ENCODE assay signal across 16 mouse cellular contexts in the genomic region with DNA sequence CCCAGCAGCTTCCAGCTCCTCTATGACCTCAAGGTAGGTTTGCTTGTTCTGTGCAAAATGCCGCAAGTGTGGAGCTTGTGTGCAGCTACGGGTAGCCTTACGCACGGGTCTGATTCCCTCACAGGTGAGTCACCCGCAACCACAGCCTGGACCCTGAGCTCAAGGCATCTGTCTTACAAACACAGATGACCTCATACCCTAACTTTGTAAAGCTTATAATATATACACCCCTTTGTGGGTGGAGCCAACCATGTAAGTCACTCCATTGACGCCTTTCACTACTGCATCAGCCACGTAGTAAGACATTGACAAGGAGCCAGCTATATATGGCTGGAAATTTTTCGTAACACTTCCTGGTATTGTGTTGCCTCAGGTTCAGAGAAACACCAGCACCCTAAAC. TPM values are rescaled to one million over a fixed set of nuclear protein-coding genes. Genes with fewer than 3 reads are reported as not detected.
DNase-seq lines count a peak whose midpoint lies in the region; ATAC-seq and TF ChIP-seq lines count a peak whose summit lies in the region.
"Had no signal": no experiment of that assay in that cellular context is flagged by ENCODE, and none has a peak within 500 bp of the region (broad histone marks: within the 10 kb centered on the region; RNA-seq: fewer than 3 reads in every experiment).

No protein-coding gene starts in this region.

- no peaks in the 10 kb centered on the region for H3K9me3 ChIP-seq in heart, embryonic 15.5 days (replicated peaks)
- H3K9me3 ChIP-seq in intestine, embryonic 16.5 days (ENCODE audit: control insufficient read depth, low read length) = no peaks in the 10 kb centered on the region
- H3K9me3 ChIP-seq in stomach, embryonic 16.5 days (replicated peaks; ENCODE audit: control insufficient read depth, low read length) = no peaks in the 10 kb centered on the region

- TF ChIP-seq POLR2A in lung, adult 2 months (IDR thresholded peaks at IDR 0.05; ENCODE audit: borderline replicate concordance, extremely low read depth, low read depth, low read length) = no peak

- 79% methylated on average over 8 of the region's 8 CpGs for WGBS in heart, embryonic 15.5 days
- 80% methylated on average over 8 of the region's 8 CpGs for WGBS in lung, adult 2 months
- WGBS in intestine, embryonic 16.5 days = 74% methylated on average over 8 of the region's 8 CpGs
- 75% methylated on average over 8 of the region's 8 CpGs for WGBS in stomach, embryonic 16.5 days

- ATAC-seq in heart, embryonic 15.5 days (replicated peaks; ENCODE audit: insufficient number of reproducible peaks, insufficient read depth, low FRiP score, low read depth) = peak; percentile 41
- peak; percentile 36; the same call in 1 of the 2 replicates for ATAC-seq in intestine, embryonic 16.5 days
- ATAC-seq in stomach, embryonic 16.5 days (ENCODE audit: insufficient read depth, low FRiP score) = peak; percentile 59; the same call in 1 of the 2 replicates

- no peak overlapping the region for H3K27ac ChIP-seq in heart, embryonic 15.5 days
- H3K27ac ChIP-seq in intestine, embryonic 16.5 days (ENCODE audit: low read length) = 0 out of 2 replicates have a peak overlapping the region, but pooled peaks have one; percentile 22
- 0 out of 2 replicates have a peak overlapping the region, but pooled peaks have one; percentile 19 for H3K27ac ChIP-seq in stomach, embryonic 16.5 days (ENCODE audit: low read length)

- no peak overlapping the region for H3K4me3 ChIP-seq in heart, embryonic 15.5 days
- H3K4me3 ChIP-seq in lung, adult 2 months (replicated peaks; ENCODE audit: extremely low read depth, low read depth, low read length) = no peak overlapping the region
- no peak overlapping the region for H3K4me3 ChIP-seq in intestine, embryonic 16.5 days (ENCODE audit: low read length)
- no peak overlapping the region for H3K4me3 ChIP-seq in stomach, embryonic 16.5 days (replicated peaks; ENCODE audit: low read length)
- H3K4me3 ChIP-seq: myocyte had no signal

- DNase-seq in heart, adult 8-10 months (ENCODE audit: low spot score) = no peak
- DNase-seq in lung, postnatal 36 days = peak; percentile 59
- no peak for DNase-seq in lung, adult 2 months
- DNase-seq in frontal cortex, postnatal 10 days (ENCODE audit: low spot score in 2 of 2) = no peak
- no peak for DNase-seq in kidney, postnatal 36 days
- DNase-seq: adrenal gland, adult 2 months; cerebellum, adult 9-11 months; gastrocnemius, postnatal 25 days; kidney, adult 11 months; kidney, postnatal 4 days; thymus, postnatal 25 days had no signal

- peaks cover 24% of the 10 kb centered on the region; the same call in 1 of the 2 replicates for H3K36me3 ChIP-seq in heart, embryonic 15.5 days
- H3K36me3 ChIP-seq in intestine, embryonic 16.5 days (ENCODE audit: control insufficient read depth, insufficient read depth, low read length) = no peaks in the 10 kb centered on the region
- H3K36me3 ChIP-seq in stomach, embryonic 16.5 days (ENCODE audit: control insufficient read depth, insufficient read depth, low read length) = 0 out of 2 replicates have a peak, but pooled peaks cover 5% of the 10 kb centered on the region

- H3K4me1 ChIP-seq in heart, embryonic 15.5 days (replicated peaks) = peaks cover 23% of the 10 kb centered on the region
- H3K4me1 ChIP-seq in lung, adult 2 months (ENCODE audit: control insufficient read depth, insufficient read depth, low read length) = peaks cover 6% of the 10 kb centered on the region
- H3K4me1 ChIP-seq in intestine, embryonic 16.5 days (ENCODE audit: control insufficient read depth, insufficient read depth, low read length) = peaks cover 17% of the 10 kb centered on the region
- H3K4me1 ChIP-seq in stomach, embryonic 16.5 days (ENCODE audit: control insufficient read depth, insufficient read depth, low read length) = 0 out of 2 replicates have a peak, but pooled peaks cover 8% of the 10 kb centered on the region

- no peak for TF ChIP-seq CTCF in lung, adult 2 months (IDR thresholded peaks at IDR 0.05; ENCODE audit: insufficient read depth, low read length)

- no peaks in the 10 kb centered on the region for H3K27me3 ChIP-seq in heart, embryonic 15.5 days
- H3K27me3 ChIP-seq in intestine, embryonic 16.5 days (replicated peaks; ENCODE audit: control insufficient read depth, insufficient read depth, low read length) = no peaks in the 10 kb centered on the region
- no peaks in the 10 kb centered on the region for H3K27me3 ChIP-seq in stomach, embryonic 16.5 days (ENCODE audit: control insufficient read depth, insufficient read depth, low read length)

- H3K9ac ChIP-seq in heart, embryonic 15.5 days = no peak overlapping the region
- H3K9ac ChIP-seq in intestine, embryonic 16.5 days (ENCODE audit: low read depth, low read length) = no peak overlapping the region
- H3K9ac ChIP-seq in stomach, embryonic 16.5 days (ENCODE audit: low read length) = no peak overlapping the region

- no peak overlapping the region for H3K4me2 ChIP-seq in heart, embryonic 15.5 days
- H3K4me2 ChIP-seq in intestine, embryonic 16.5 days (ENCODE audit: low read depth, low read length) = no peak overlapping the region
- no peak overlapping the region for H3K4me2 ChIP-seq in stomach, embryonic 16.5 days (ENCODE audit: low read depth, low read length)
- H3K4me2 ChIP-seq: midbrain, embryonic 11.5 days had no signal

RNA-seq across cellular contexts. Expression of a gene that starts 12.7 kb away (rescaled TPM):
- 2.9 and 4.0 TPM in 2 replicates for polyA plus RNA-seq in heart, embryonic 15.5 days (2015; fragmentation: Nextera tagmentation; extraction: Ambion mirVana)
- 1 to 10 TPM in 3 of 4 experiments, under 1 TPM in 1; 0.90 to 3.0 (median 1.5) TPM for total RNA-seq in heart, adult 8-10 months (2022)
- polyA plus RNA-seq in lung, adult 2 months (2012; rRNA removed) = 31.6 and 72.3 TPM in 2 replicates
- polyA plus RNA-seq in intestine, embryonic 16.5 days (2015; fragmentation: Nextera tagmentation; extraction: Ambion mirVana) = 2.6 and 2.8 TPM in 2 replicates
- 4.8 TPM in 2 replicates for polyA plus RNA-seq in stomach, embryonic 16.5 days (2015; fragmentation: Nextera tagmentation; extraction: Ambion mirVana)

RNA-seq across cellular contexts. Expression of a gene that starts 56.9 kb away (rescaled TPM):
- 35.1 and 44.4 TPM in 2 replicates for polyA plus RNA-seq in heart, embryonic 15.5 days (2015; fragmentation: Nextera tagmentation; extraction: Ambion mirVana)
- total RNA-seq in heart, adult 8-10 months (2022) = 10 to 100 TPM; 28.1 to 32.4 (median 29.1) TPM
- polyA plus RNA-seq in lung, adult 2 months (2012; rRNA removed) = 69.8 and 96.2 TPM in 2 replicates
- 93.6 and 98.8 TPM in 2 replicates for polyA plus RNA-seq in intestine, embryonic 16.5 days (2015; fragmentation: Nextera tagmentation; extraction: Ambion mirVana)
- 80.1 and 82.4 TPM in 2 replicates for polyA plus RNA-seq in stomach, embryonic 16.5 days (2015; fragmentation: Nextera tagmentation; extraction: Ambion mirVana)

RNA-seq across cellular contexts. Expression of a gene that starts 57.5 kb away (rescaled TPM):
- polyA plus RNA-seq in heart, embryonic 15.5 days (2015; fragmentation: Nextera tagmentation; extraction: Ambion mirVana) = 10.1 and 12.9 TPM in 2 replicates
- 10 to 100 TPM in 2 of 4 experiments, 1 to 10 TPM in 2; 6.7 to 11.3 (median 8.8) TPM for total RNA-seq in heart, adult 8-10 months (2022)
- polyA plus RNA-seq in lung, adult 2 months (2012; rRNA removed) = 6.4 and 6.8 TPM in 2 replicates
- 8.8 and 9.4 TPM in 2 replicates for polyA plus RNA-seq in intestine, embryonic 16.5 days (2015; fragmentation: Nextera tagmentation; extraction: Ambion mirVana)
- 11.0 and 12.0 TPM in 2 replicates for polyA plus RNA-seq in stomach, embryonic 16.5 days (2015; fragmentation: Nextera tagmentation; extraction: Ambion mirVana)

RNA-seq across cellular contexts. Expression of a gene that starts 58.1 kb away (rescaled TPM):
- 5.7 and 6.6 TPM in 2 replicates for polyA plus RNA-seq in heart, embryonic 15.5 days (2015; fragmentation: Nextera tagmentation; extraction: Ambion mirVana)
- total RNA-seq in heart, adult 8-10 months (2022) = 1 to 10 TPM; 3.4 to 4.0 (median 3.9) TPM
- 1.9 and 2.2 TPM in 2 replicates for polyA plus RNA-seq in lung, adult 2 months (2012; rRNA removed)
- polyA plus RNA-seq in intestine, embryonic 16.5 days (2015; fragmentation: Nextera tagmentation; extraction: Ambion mirVana) = 5.4 and 5.6 TPM in 2 replicates
- 8.4 and 8.7 TPM in 2 replicates for polyA plus RNA-seq in stomach, embryonic 16.5 days (2015; fragmentation: Nextera tagmentation; extraction: Ambion mirVana)
